Mouse (Mus musculus) kidney, adult 2 months (tissue): ENCODE measurements at regions not wholly inside any gene's neighbourhood (a gene's known extent, or its start where the extent isn't known, plus 50 kb on each side); places are given as distances from the start of the nearest gene placed in this dataset.

Experiments
- CTCF ChIP-seq: fragments of 200-500 bp; conservative IDR thresholded peaks from 2 replicates; pipeline ENCODE4 v1.5.1; 2011; ENCODE audit warnings: low read depth, mild to moderate bottlenecking, control low read depth, low read length, moderate library complexity, mixed read lengths; ENCODE audit not compliant: insufficient read depth, insufficient read length
- POLR2A ChIP-seq: fragments of 200-500 bp; IDR thresholded peaks from one replicate; pipeline ENCODE4 v1.6.1; 2011; ENCODE audit warnings: low read depth, low read length, control low read depth

- TF ChIP-seq POLR2A (no peak), CTCF (no peak)
Measured at GRCm38 (mm10) chr3:34811753-34812152, 161.5 kb downstream of the Sox2 start.
